Mouse (Mus musculus) heart, embryonic 10.5 days (tissue): ENCODE measurements around the gene Slc4a2. TPM values are rescaled to one million over a fixed set of nuclear protein-coding genes. Genes with fewer than 3 reads are reported as not detected.

ENCODE experiments used
- DNase-seq: peaks from one replicate; pipeline ENCODE4 v3.0.0-alpha.2; 2017; ENCODE audit warnings: low spot score
- H3K27ac ChIP-seq: fragments of 300-500 bp; sonication (generic); 2 replicates; pipeline ENCODE4 v1.5.1; 2016; ENCODE audit warnings: mild to moderate bottlenecking
- H3K27me3 ChIP-seq: fragments of 300-500 bp; sonication (generic); 2 replicates; pipeline ENCODE4 v1.6.1; 2016; ENCODE audit warnings: mild to moderate bottlenecking; ENCODE audit not compliant: poor library complexity, insufficient read depth, severe bottlenecking
- H3K36me3 ChIP-seq: fragments of 300-500 bp; sonication (generic); 2 replicates; pipeline ENCODE4 v1.6.1; 2016; ENCODE audit warnings: mild to moderate bottlenecking, moderate library complexity
- H3K4me1 ChIP-seq: fragments of 300-500 bp; sonication (generic); 2 replicates; pipeline ENCODE4 v1.6.1; 2016; ENCODE audit warnings: mild to moderate bottlenecking
- H3K4me3 ChIP-seq: fragments of 300-500 bp; sonication (generic); 2 replicates; pipeline ENCODE4 v1.5.1; 2016; ENCODE audit warnings: mild to moderate bottlenecking, moderate library complexity
- H3K9me3 ChIP-seq: fragments of 300-500 bp; sonication (generic); 2 replicates; pipeline ENCODE4 v1.6.1; 2016; ENCODE audit warnings: mild to moderate bottlenecking, moderate library complexity
- WGBS: fragments of 180-500 bp; shearing (Covaris S2); methylation state at CpG from one replicate; pipeline ENCODE4 v1.1.7; 2016; 5-methylcytosine and 5-hydroxymethylcytosine counted together
- polyA plus RNA-seq: library from polyadenylated mRNA; unstranded; fragments of >200 nt; fragmentation: Nextera tagmentation; extraction: Ambion mirVana; gene quantifications from 2 replicates; pipeline ENCODE4 v1.2.1, GENCODE M21; 2016

Gene Slc4a2
- polyA plus RNA-seq, result 33.2 and 36.0 TPM in 2 replicates

DNA sequence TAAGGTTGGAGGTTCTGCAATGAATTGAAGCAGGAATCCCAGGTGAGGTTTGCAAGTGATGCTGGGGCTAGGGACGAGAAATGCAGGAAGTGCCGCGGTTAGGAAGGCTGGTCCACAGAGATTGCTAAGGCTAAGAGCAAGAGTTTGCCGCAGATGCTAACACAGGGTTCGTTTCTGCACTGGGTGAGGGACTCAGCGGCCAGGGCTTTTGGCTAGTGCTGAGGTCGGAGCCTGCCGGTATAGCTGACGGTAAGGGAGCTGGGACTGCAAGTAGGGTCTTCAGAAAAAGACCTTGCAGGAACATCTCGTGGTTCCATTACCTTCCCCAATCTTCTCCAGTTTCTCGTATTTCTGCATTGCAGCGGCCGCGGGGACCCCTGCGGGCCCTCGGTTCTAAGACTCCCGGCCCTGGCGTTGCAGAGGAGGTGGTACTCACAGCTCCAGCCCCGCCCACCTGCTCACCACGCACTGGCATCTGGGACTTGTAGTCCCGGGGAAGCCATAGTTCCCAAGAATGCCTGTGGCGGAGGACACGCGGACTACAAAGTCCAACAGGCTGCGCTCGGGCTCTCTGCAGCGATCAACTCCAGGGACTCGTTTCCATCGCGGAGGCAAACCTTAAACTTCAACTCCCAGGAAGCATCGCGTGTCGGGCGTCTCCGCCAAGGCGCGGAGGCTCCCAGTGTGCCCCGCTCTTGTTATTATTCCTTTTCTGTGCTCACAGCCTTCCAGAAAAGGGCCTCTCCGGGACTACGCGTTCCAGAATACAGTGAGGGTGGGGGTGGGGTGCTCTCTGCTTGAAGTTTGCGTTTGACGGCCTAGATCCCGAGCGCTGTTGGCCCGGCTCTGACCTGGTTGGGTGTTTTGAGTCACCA lies at the start of gene Slc4a2, which contains the start of gene Cdk5:
TSS of gene Slc4a2 (plus strand) at position 709 of the 875 bp plus-strand sequence.
TSS of gene Cdk5 (minus strand) at position 402 of the 875 bp plus-strand sequence.
- peak within 1 kb of the TSS; percentile 78 for H3K4me3 ChIP-seq
- WGBS, result under 1% methylated on average over 46 of the region's 46 CpGs
- peak within 1 kb of the TSS; percentile 94 for H3K27ac ChIP-seq
- H3K4me1 ChIP-seq, result peaks cover 50% of the 10 kb centered on the region
- H3K27me3 ChIP-seq, result no peaks in the 10 kb centered on the region
- DNase-seq, result peak; percentile 100
- H3K36me3 ChIP-seq, result peaks cover 34% of the 10 kb centered on the region
- H3K9me3 ChIP-seq, result no peaks in the 10 kb centered on the region

DNA sequence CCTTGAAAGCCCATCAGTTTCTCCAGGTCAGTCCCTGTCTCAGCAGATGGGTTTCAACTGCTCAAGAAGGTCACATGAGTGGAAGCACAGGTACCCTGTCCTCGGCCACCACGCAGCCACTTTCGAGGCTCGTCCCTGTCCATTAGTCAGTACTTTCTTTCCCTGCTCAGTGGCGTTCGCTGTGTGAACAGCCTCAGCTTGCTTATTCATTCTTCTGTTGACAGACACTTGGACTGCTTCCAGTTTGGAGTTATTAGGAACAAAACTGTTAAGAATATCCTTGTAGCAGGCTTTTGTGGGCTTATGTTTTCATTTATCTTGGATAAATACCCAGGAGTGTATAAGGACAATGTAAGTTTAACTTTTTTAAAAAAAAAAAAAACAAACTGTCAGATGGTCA lies 49.4 kb upstream of the Slc4a2 start:
- DNase-seq, result no peak
- 56% methylated on average over 6 of the region's 6 CpGs for WGBS
- Histone ChIP-seq H3K4me3 (no peak overlapping the region), H3K27me3 (0 out of 2 replicates have a peak, but pooled peaks cover 4% of the 10 kb centered on the region), H3K9me3 (no peaks in the 10 kb centered on the region), H3K4me1 (peaks cover 24% of the 10 kb centered on the region), H3K36me3 (peaks cover 19% of the 10 kb centered on the region), H3K27ac (no peak overlapping the region)

DNA sequence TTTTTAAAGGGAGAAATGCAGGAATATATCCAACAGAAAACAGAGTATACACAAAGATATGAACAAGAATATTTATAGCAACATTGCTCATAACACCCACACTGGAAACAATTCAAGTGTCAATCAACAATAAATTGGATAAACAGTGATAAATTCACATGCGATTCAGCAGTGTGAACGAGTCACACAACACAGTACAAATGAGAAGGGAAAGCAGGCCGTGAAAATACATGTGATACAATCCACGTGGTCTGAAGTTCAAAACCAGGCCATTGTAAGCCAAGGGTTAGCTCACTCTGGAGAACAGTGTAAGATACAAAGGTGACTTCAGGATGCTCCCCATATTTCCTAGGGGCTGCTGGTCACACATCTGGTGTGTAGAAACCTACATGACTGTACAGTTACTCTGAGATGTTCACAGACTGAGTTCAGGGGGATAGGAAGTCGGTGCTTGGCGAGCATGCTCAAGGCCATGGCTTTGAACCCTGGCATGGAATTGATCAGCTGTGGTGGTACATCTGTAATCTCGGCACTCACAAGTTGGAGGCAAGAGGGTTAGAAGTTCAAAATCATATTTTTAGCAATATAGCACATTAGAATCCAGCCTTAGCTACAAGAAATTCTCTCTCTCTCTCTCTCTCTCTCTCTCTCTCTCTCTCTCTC lies 48.8 kb upstream of the Slc4a2 start:
- no peak for DNase-seq
- H3K4me1 ChIP-seq, result peaks cover 28% of the 10 kb centered on the region
- 80% methylated on average over 7 of the region's 7 CpGs for WGBS
- peaks cover 17% of the 10 kb centered on the region for H3K36me3 ChIP-seq
- no peaks in the 10 kb centered on the region for H3K9me3 ChIP-seq
- no peak overlapping the region for H3K27ac ChIP-seq
- no peak overlapping the region for H3K4me3 ChIP-seq
- H3K27me3 ChIP-seq, result 0 out of 2 replicates have a peak, but pooled peaks cover 4% of the 10 kb centered on the region

DNA sequence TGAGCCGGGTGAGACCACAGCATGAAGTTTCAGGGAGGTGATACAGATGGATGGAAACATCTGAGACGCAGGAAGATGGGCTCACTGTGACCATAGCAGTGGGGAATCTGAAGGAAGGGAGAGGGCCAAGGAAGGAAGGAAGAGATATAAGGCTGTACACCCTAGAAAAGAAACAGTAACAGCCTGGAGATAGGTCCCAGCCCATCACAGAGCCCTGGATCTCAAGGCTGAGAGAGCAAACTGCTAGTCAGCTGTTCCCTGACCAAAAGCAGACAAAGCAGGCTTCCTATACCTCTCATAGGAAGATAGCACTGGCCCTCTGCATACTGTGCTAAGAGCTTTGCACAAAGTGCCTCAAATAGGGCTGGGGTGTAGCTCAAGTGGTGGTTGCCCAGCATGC lies 44.9 kb upstream of the Slc4a2 start:
- Histone ChIP-seq H3K36me3 (peaks cover 12% of the 10 kb centered on the region), H3K27ac (no peak overlapping the region), H3K4me1 (peaks cover 40% of the 10 kb centered on the region), H3K4me3 (no peak overlapping the region), H3K9me3 (no peaks in the 10 kb centered on the region), H3K27me3 (0 out of 2 replicates have a peak, but pooled peaks cover 4% of the 10 kb centered on the region)
- DNase-seq, result no peak
- 76% methylated on average over 2 of the region's 2 CpGs for WGBS

DNA sequence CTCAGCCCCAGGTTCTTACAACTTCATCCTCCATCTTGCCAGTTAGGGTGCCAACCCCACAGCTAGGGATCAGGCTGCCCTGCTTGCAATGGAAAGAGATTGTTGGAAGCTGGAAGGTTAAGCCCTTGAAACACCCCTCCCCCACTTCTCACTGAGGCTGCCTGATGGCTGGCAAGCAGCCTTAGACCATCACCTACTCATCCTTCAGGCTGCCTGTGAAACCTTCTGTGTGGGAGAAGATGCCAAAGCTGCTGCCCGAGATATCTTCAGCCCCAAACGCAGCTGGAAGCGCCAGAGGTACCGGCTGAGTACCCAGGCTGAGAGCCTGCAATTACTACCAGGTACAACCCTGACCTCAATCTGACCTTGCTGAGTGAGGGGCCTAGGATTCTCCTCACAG lies 44.1 kb upstream of the Slc4a2 start:
- 55% methylated on average over 4 of the region's 4 CpGs for WGBS
- H3K9me3 ChIP-seq, result no peaks in the 10 kb centered on the region
- H3K36me3 ChIP-seq, result peaks cover 12% of the 10 kb centered on the region
- H3K4me1 ChIP-seq, result peaks cover 46% of the 10 kb centered on the region
- H3K4me3 ChIP-seq, result no peak overlapping the region
- H3K27ac ChIP-seq, result peak overlapping the region; percentile 18; the same call in 1 of the 2 replicates
- 0 out of 2 replicates have a peak, but pooled peaks cover 6% of the 10 kb centered on the region for H3K27me3 ChIP-seq
- no peak for DNase-seq

DNA sequence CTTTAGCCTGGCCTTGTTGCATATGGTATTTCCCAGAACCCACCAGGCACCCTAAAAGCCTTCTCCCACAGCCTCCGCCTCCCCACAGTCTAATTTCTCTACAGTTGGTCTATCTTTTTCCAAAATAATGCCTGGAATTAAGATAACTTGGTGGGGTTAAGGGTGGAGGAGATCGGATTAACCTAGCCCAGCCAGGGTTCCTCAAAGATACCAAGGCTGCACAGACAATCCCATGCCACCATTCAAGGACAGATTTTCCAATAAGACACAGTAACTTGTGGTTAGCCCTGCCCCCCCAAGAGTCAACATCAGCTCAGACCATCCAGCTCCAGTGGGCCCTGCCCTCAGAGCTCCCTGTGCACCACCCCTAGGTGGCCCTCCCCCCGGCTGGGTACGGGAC lies 43.1 kb upstream of the Slc4a2 start:
- H3K4me1 ChIP-seq, result peaks cover 55% of the 10 kb centered on the region
- 88% methylated on average over 4 of the region's 4 CpGs for WGBS
- H3K9me3 ChIP-seq, result no peaks in the 10 kb centered on the region
- peaks cover 16% of the 10 kb centered on the region for H3K27me3 ChIP-seq
- H3K4me3 ChIP-seq, result no peak overlapping the region
- 0 out of 2 replicates have a peak overlapping the region, but pooled peaks have one; percentile 7 for H3K27ac ChIP-seq
- H3K36me3 ChIP-seq, result peaks cover 16% of the 10 kb centered on the region
- no peak for DNase-seq

DNA sequence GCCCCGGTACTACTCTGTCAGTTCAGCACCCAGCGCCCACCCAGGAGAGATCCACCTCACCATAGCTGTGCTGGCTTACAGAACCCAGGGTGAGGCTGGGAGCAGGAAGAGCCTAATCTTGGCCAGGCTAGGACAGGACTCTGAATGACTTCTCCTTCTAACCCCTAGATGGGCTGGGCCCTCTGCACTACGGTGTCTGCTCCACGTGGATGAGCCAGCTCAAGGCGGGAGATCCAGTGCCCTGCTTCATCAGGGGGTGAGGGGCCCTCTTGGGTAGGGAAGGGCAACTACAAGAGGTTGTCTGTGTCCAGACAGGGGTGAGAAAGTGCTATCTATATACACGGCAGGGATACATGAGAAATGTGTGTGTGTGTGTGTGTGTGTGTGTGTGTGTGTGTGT lies 42.2 kb upstream of the Slc4a2 start:
- peaks cover 26% of the 10 kb centered on the region for H3K27me3 ChIP-seq
- H3K36me3 ChIP-seq, result peaks cover 16% of the 10 kb centered on the region
- no peaks in the 10 kb centered on the region for H3K9me3 ChIP-seq
- 64% methylated on average over 6 of the region's 6 CpGs for WGBS
- no peak overlapping the region for H3K27ac ChIP-seq
- no peak overlapping the region for H3K4me3 ChIP-seq
- no peak for DNase-seq
- peaks cover 59% of the 10 kb centered on the region for H3K4me1 ChIP-seq

DNA sequence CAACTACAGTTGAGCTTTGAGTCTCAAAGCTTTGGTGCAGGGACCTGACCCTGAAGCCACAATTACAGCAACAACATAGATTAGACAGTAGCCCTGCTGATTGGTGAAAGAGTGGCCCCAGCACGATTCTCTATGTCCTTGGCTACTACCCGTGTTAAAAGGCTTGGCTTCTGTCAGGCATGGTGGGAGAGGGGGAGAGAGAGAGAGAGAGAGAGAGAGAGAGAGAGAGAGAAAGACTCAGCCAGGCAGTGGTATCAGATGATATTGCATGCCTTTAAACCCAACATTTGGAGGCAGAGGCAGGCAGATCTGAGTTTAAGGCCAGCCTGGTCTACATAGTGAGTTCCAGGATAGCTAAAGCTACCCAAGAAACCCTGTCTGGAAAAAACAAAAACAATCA lies 41.6 kb upstream of the Slc4a2 start:
- Histone ChIP-seq H3K27ac (no peak overlapping the region), H3K9me3 (no peaks in the 10 kb centered on the region), H3K4me1 (peaks cover 62% of the 10 kb centered on the region), H3K4me3 (no peak overlapping the region), H3K27me3 (peaks cover 31% of the 10 kb centered on the region), H3K36me3 (peaks cover 16% of the 10 kb centered on the region)
- DNase-seq, result no peak
- WGBS, result 80% methylated on average over 2 of the region's 2 CpGs

DNA sequence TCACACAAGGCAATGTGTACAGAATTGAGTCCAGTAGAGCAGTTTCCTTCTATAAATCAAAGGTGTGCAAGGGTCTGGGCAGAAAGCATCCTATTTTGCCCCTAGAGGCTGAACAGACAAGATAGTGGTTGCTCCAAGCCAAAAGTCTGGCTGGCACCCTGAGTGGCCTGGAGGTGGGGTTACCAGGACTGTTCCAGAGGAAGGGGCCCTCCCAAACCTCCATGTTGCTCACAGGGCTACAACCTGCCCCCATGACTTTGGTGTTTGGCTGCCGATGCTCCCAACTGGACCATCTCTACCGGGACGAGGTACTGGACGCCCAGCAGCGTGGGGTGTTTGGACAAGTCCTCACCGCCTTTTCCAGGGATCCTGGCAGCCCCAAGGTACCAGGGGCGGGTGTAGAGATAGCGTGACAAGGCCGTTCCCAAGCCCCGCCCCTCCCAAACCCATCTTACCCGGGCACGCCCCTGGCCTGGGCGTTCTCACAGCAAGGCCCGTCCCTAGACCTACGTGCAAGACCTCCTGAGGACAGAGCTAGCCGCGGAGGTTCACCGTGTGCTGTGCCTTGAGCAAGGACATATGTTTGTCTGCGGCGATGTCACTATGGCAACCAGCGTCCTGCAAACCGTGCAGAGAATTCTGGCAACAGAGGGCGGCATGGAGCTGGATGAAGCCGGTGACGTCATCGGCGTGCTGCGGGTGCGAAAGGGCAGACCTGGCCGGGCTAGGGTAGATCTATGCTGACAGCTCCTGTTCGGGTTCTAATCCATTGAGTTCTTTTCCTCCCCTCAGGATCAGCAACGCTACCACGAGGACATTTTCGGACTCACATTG lies 40.4 kb upstream of the Slc4a2 start:
- WGBS, result under 1% methylated on average over 34 of the region's 34 CpGs
- peak overlapping the region; percentile 86 for H3K27ac ChIP-seq

DNA sequence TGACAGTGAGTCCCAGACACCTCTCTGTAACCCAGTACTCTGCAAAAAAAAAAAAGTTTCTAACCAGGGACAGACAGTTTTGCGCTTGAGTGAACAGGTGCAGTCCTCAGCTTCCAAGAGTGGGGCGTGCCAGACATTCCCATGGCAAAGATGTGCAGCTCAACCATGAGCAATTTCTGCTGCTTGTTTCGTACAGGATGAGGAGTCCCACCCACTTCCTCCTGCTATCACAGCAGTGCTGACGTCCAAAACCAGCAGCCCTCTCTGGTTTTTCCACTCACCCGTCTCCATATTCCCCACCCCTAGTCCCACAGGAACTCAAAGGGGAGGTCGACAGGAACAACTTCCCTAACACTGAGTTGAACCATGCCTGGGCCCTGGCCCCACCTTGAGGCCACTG lies 39.2 kb upstream of the Slc4a2 start:
- DNase-seq, result no peak
- Histone ChIP-seq H3K27ac (peak overlapping the region; percentile 54; the same call in 1 of the 2 replicates), H3K27me3 (peaks cover 46% of the 10 kb centered on the region), H3K36me3 (peaks cover 13% of the 10 kb centered on the region), H3K9me3 (no peaks in the 10 kb centered on the region), H3K4me1 (peaks cover 73% of the 10 kb centered on the region), H3K4me3 (no peak overlapping the region)
- 51% methylated on average over 6 of the region's 6 CpGs for WGBS

More for the DNA sequence above, 40.4 kb upstream of the Slc4a2 start:
- Histone ChIP-seq H3K36me3 (peaks cover 13% of the 10 kb centered on the region), H3K9me3 (no peaks in the 10 kb centered on the region), H3K27me3 (peaks cover 39% of the 10 kb centered on the region), H3K4me3 (peak overlapping the region; percentile 63), H3K4me1 (peaks cover 66% of the 10 kb centered on the region)
- peak; percentile 97 for DNase-seq

DNA sequence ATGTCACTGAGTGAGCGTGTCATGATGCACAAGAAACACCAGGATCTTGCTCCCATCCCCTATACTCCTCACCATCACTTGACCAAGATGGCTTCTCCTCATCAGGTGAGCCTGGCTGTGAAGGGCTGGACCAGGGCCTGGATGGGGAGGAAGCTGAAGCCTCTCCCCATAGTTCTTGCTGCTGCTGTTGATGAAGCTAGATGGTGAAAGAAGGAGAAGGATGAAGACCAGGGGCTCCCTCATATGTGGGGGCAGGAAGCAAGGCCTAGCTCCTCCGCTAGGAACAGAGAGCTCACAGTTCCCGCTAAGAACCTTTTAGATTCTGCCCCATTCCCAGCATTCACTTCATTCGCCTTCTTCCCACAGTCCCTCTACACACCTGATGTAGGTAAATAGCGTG lies 38.3 kb upstream of the Slc4a2 start:
- DNase-seq, result no peak
- 90% methylated on average over 5 of the region's 5 CpGs for whole genome bisulfite sequencing
- Histone ChIP-seq H3K4me1 (peaks cover 70% of the 10 kb centered on the region), H3K27ac (0 out of 2 replicates have a peak overlapping the region, but pooled peaks have one; percentile 54), H3K9me3 (no peaks in the 10 kb centered on the region), H3K36me3 (peaks cover 9% of the 10 kb centered on the region), H3K27me3 (peaks cover 46% of the 10 kb centered on the region), H3K4me3 (no peak overlapping the region)

DNA sequence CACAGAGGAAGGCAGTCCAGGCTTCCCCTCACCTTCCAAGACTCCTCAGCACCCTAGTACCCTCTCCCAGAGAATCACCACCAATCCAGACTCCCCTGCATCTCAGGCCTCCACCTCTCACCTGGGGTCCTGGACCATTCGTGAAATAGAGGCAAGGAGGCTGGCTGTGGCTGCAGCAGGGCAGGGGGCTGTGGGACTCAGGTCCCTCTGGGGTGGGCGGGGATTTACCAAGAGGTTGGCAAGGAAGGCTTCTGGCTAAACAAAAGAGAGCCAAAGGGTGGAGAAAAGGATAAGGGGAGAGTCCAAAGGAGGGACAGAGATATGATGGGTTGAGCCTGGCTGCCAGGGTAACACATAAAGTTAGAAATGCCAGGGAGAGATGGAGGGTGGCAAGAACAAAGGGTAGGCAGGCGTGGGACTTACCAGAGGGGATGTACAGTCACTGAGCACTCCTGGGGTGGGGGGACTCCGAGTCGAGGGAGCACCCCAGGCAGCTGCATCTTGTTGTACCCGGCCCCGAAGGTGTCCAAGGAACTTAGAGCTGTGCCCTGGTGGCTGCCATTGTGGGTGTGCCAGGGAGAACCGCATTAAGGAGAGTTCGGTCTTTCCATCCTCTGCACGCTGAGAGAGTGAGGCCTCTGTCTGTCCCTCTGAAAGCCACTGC lies 37.6 kb upstream of the Slc4a2 start:
- Histone ChIP-seq H3K4me3 (no peak overlapping the region), H3K4me1 (peaks cover 66% of the 10 kb centered on the region), H3K27ac (peak overlapping the region; percentile 54; the same call in 1 of the 2 replicates), H3K36me3 (peaks cover 8% of the 10 kb centered on the region; the same call in 1 of the 2 replicates), H3K27me3 (peaks cover 46% of the 10 kb centered on the region), H3K9me3 (no peaks in the 10 kb centered on the region)
- no peak for DNase-seq
- 78% methylated on average over 10 of the region's 10 CpGs for WGBS
